Mouse (Mus musculus) macrophage (primary cell): ENCODE measurements at regions not wholly inside any gene's neighbourhood (a gene's known extent, or its start where the extent isn't known, plus 50 kb on each side); places are given as distances from the start of the nearest gene placed in this dataset.

Experiments
- H3K27ac ChIP-seq: fragments of 350-480 bp; formaldehyde crosslinking; 2 replicates; pipeline ENCODE4 v1.9.0; 2021
- H3K36me3 ChIP-seq: fragments of 350-480 bp; formaldehyde crosslinking; 2 replicates; pipeline ENCODE4 v1.9.0; 2021; ENCODE audit errors: inconsistent target
- H3K4me3 ChIP-seq: fragments of 350-480 bp; formaldehyde crosslinking; 2 replicates; pipeline ENCODE4 v1.9.0; 2021; ENCODE audit errors: inconsistent target
- H3K79me2 ChIP-seq: fragments of 350-480 bp; formaldehyde crosslinking; 2 replicates; pipeline ENCODE4 v1.9.0; 2021; ENCODE audit errors: inconsistent target
- WGBS: methylation state at CpG from one replicate; pipeline ENCODE4 v1.1.7; 2026; ENCODE audit warnings: inconsistent platforms; ENCODE audit not compliant: missing documents; 5-methylcytosine and 5-hydroxymethylcytosine counted together

DNA sequence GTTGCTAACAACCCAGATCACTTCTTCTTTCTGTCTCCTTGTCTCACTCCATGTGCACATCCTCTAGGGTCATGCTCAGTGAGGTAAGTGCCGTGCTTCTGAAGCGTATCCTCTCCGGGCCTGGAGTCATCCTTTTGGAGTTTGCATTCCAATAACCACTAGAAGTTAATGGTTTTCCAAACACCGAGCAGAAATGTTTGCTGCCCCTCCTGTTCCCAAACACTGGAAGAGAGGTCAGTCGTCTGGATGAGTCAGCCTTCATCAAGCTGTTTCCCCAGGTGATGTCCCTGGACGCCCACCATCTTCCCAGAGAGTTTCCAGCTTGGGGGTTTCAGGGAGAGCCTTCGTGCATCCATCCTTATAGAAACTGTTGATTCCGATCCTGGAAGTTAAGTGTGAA is 90.0 kb upstream of the Mki67 start:
- Histone ChIP-seq H3K27ac (no peak overlapping the region), H3K4me3 (no peak overlapping the region), H3K36me3 (no peaks in the 10 kb centered on the region), H3K79me2 (no peaks in the 10 kb centered on the region)
- WGBS: 87% methylated on average over 8 of the region's 8 CpGs

DNA sequence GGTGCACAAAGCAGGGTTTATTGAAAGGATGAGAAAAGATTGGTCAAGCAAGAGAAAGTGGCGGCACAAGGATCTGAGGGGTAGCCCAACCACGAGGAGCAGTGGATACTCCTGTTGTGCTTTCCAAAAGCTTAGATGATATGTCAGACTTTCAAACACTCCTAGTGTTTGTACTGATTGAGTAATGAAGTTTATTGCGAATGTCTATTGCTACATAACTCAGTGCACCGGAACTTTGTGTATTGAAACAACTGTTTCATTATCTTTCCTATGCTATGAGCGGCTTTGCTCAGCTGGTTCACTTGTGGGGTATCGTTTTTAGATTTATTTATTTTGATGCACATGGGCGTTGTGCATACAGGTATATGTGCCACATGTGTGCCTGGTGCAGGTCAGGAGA is 90.5 kb upstream of the Mki67 start:
- 73% methylated on average over 6 of the region's 7 CpGs for WGBS
- Histone ChIP-seq H3K79me2 (no peaks in the 10 kb centered on the region), H3K27ac (no peak overlapping the region), H3K36me3 (no peaks in the 10 kb centered on the region), H3K4me3 (no peak overlapping the region)

GRCm38 (mm10) chr7:135809167-135809566 is 93.0 kb upstream of the Mki67 start:
- no peaks in the 10 kb centered on the region for H3K36me3 ChIP-seq
- no peaks in the 10 kb centered on the region for H3K79me2 ChIP-seq
- no peak overlapping the region for H3K4me3 ChIP-seq
- H3K27ac ChIP-seq: no peak overlapping the region
- WGBS: 6% methylated on average over 10 of the region's 10 CpGs

DNA sequence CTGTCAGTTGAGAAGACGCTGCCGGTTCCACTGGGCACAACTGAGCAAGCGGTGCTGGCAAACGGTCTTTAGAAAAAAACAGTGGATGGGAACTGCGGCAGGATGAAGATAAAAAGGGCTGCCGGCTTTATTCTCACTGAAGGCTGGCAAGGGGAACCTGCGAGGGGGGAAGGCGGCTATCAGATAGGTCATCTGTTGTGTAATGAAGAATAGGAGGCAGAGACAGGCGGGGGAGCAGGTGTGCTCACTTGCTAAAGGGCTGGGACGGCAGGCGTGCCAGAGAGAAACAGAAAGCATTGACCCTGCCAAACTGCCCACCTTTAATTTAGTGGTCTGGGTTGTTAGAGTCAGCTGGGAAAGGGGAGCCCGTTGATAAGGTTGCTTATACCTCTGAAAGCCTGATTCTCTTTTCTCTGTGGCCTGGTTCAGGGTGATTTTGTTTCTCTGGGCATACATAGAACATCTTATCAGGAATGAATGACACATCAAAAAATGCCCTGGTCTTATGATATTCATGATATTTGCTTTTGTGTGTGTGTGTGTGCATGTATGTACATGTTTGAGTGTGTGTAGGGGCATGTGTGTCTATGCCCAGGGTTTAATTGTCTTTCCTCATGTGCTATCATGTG is 93.7 kb upstream of the Mki67 start:
- 7% methylated on average over 12 of the region's 12 CpGs for WGBS
- no peak overlapping the region for H3K4me3 ChIP-seq
- H3K36me3 ChIP-seq: no peaks in the 10 kb centered on the region
- no peak overlapping the region for H3K27ac ChIP-seq
- no peaks in the 10 kb centered on the region for H3K79me2 ChIP-seq

- 95% methylated on average over 9 of the region's 9 CpGs for WGBS
- Histone ChIP-seq H3K79me2 (no peaks in the 10 kb centered on the region), H3K36me3 (no peaks in the 10 kb centered on the region), H3K27ac (no peak overlapping the region), H3K4me3 (no peak overlapping the region)
These were observed 94.8 kb upstream of the Mki67 start for GRCm38 (mm10) chr7:135810971-135811370.

- Histone ChIP-seq H3K4me3 (no peak overlapping the region), H3K27ac (no peak overlapping the region)
These were observed 97.5 kb upstream of the Mki67 start for GRCm38 (mm10) chr7:135813616-135814015.

DNA sequence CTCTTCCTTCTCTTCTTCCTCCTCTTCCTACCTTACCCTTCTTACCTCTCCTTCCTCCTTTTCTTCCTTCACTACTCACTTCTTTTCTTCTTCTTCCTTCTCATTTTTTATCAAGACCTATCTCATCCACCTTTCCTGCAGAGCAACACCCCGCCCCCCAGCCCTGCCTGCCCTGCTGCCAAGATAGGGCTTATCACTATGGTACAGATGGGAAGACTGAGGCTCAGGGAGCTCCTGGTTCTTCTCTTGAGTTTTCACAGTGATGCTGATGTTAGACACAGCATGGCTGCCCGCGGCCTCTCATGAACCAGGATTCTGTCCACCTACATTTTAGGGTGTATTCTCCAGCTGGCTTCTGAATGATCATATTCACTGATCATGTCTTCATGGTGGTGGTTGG is 100.0 kb upstream of the Mki67 start:
- H3K79me2 ChIP-seq: no peaks in the 10 kb centered on the region
- no peak overlapping the region for H3K27ac ChIP-seq
- WGBS: 96% methylated on average over 3 of the region's 3 CpGs
- H3K4me3 ChIP-seq: no peak overlapping the region
- no peaks in the 10 kb centered on the region for H3K36me3 ChIP-seq

More at GRCm38 (mm10) chr7:135813616-135814015, 97.5 kb upstream of the Mki67 start:
- no peaks in the 10 kb centered on the region for H3K36me3 ChIP-seq
- WGBS: 78% methylated on average over 3 of the region's 3 CpGs
- no peaks in the 10 kb centered on the region for H3K79me2 ChIP-seq

GRCm38 (mm10) chr7:135817868-135818267 is 101.7 kb upstream of the Mki67 start:
- Histone ChIP-seq H3K4me3 (no peak overlapping the region), H3K27ac (no peak overlapping the region), H3K36me3 (no peaks in the 10 kb centered on the region), H3K79me2 (no peaks in the 10 kb centered on the region)
- 81% methylated on average over 3 of the region's 3 CpGs for WGBS

GRCm38 (mm10) chr7:135818298-135818697 is 102.1 kb upstream of the Mki67 start:
- Histone ChIP-seq H3K27ac (no peak overlapping the region), H3K36me3 (no peaks in the 10 kb centered on the region), H3K4me3 (no peak overlapping the region), H3K79me2 (no peaks in the 10 kb centered on the region)
- 93% methylated on average over 3 of the region's 3 CpGs for WGBS

- no peak overlapping the region for H3K27ac ChIP-seq
- H3K36me3 ChIP-seq: no peaks in the 10 kb centered on the region
- no peaks in the 10 kb centered on the region for H3K79me2 ChIP-seq
- no peak overlapping the region for H3K4me3 ChIP-seq
- 84% methylated on average over 6 of the region's 6 CpGs for WGBS
These were observed 108.0 kb upstream of the Mki67 start for GRCm38 (mm10) chr7:135823884-135824750.

DNA sequence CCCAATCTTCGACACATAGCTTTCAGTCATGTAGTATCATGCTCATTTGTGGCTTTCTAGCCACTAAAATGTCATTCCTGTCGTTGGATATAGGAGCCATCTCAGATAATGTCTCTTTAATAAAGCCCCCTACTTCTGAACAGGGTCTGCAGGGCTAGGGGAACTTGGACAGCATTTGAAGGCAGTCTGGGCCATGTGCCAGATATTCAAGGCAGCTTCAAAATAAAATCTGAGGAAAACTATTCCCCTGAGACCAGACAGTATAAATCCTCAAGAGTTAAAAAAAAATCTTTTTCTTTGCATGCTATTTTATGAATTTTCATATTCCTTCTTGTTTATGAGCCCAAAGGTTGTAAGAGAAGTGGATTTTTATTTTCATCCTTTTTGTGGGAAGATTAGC is 113.1 kb upstream of the Mki67 start:
- no peak overlapping the region for H3K27ac ChIP-seq
- WGBS: 77% methylated on average over 2 of the region's 2 CpGs
- no peaks in the 10 kb centered on the region for H3K79me2 ChIP-seq
- no peaks in the 10 kb centered on the region for H3K36me3 ChIP-seq
- H3K4me3 ChIP-seq: no peak overlapping the region

DNA sequence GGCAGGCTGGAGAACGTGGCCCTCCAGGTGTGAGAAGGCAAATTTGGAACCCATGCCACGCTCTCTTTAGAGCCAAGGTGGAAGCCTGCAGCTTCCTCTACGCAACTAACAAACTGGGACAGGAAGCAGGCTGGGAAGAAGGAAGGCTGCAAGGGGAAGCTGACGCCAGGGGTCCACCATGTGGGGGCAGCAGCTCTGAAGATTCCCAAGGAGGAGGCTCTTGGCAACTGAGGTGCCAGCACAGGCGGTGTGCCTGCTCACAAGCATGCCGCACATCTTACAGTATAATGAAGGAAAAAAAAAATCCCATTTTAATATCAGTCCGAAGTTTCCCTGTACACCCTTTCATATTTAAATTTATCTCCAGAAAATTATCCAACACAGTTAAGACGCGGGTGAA is 117.3 kb upstream of the Mki67 start:
- 63% methylated on average over 9 of the region's 9 CpGs for whole genome bisulfite sequencing
- H3K27ac ChIP-seq: no peak overlapping the region
- no peaks in the 10 kb centered on the region for H3K36me3 ChIP-seq
- H3K79me2 ChIP-seq: no peaks in the 10 kb centered on the region
- H3K4me3 ChIP-seq: no peak overlapping the region

GRCm38 (mm10) chr7:135836808-135837733 is 120.9 kb upstream of the Mki67 start:
- Histone ChIP-seq H3K4me3 (no peak overlapping the region), H3K27ac (no peak overlapping the region), H3K79me2 (no peaks in the 10 kb centered on the region), H3K36me3 (no peaks in the 10 kb centered on the region)
- 51% methylated on average over 12 of the region's 12 CpGs for WGBS

GRCm38 (mm10) chr7:135844018-135844417 is 127.9 kb upstream of the Mki67 start:
- H3K79me2 ChIP-seq: no peaks in the 10 kb centered on the region
- no peak overlapping the region for H3K4me3 ChIP-seq
- WGBS: 85% methylated on average over 5 of the region's 5 CpGs
- no peaks in the 10 kb centered on the region for H3K36me3 ChIP-seq
- no peak overlapping the region for H3K27ac ChIP-seq
